Mouse (Mus musculus) right cerebral cortex, postnatal 36 days (tissue): Measurements from ENCODE around the gene Fblim1.
A peak's percentile ranks its signal among the peaks of the same experiment; 100 is the strongest.

Experiments
- DNase-seq, 2 experiments: peaks; one replicate each; pipeline ENCODE4 v3.0.0; 2022; ENCODE audit warnings: low spot score in 2 of 2, mixed read lengths in 1 of 2

Fblim1 gene

DNA sequence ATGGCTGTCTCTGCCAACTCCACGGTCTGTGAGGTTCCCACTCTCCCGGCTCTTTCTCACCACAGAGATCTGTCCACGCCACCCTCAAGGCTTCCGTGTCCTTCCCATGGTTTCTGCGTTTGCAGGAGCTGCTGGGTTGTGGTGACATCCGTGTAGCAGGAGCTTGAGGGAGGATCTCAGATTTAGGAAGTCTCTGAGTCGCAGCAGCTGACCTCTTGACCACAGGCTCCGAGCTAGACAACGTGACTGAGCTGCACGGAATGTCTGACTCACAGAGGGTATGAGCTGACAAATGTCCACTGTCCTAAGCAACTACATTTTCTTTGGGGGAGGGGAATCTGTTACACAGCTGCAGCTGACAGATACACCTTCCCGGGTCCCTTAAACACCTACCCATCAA is at the start of gene Fblim1:
TSS of gene Fblim1 (minus strand) at position 236 of the 400 bp plus-strand sequence.
- no peak for DNase-seq

DNA sequence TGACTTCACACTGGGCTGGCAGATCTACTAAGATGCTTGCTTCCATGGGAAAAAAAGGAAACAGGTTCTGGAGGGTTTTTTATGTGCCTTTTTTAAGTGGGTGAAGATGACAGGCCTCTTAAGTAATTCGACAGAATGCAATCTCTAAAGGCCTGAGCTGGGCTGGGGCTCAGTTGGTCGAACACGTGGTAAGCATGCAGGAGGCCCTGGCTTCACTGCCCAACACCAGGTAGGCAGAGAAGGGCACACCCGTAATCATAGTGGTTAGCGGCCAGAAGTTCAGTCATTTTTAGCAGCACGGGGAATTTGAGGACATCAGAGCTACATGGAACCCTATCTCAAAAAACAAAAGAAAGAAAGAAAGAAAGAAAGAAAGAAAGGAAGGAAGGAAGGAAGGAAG is 48.6 kb upstream of the Fblim1 start:
- no peak for DNase-seq

DNA sequence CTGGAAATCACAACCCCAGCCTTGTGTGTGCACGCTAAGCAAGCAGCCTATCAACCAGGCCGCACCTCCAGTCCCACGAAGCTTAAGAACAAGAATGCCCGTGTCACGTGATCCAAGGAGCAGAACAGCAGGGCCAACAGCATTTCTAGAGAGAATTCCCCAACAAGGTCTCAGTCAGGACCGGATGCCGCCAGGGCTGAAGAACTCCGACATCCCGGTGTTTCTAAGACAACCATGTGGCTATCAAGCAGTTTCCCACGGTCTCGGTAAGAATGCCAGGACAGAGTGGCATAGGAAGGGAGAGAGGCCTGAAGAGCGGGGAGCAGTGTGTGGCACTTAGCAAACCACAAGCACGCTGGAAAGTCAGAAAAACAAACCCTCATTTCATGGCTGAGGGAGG is 47.9 kb upstream of the Fblim1 start:
- DNase-seq, result no peak

DNA sequence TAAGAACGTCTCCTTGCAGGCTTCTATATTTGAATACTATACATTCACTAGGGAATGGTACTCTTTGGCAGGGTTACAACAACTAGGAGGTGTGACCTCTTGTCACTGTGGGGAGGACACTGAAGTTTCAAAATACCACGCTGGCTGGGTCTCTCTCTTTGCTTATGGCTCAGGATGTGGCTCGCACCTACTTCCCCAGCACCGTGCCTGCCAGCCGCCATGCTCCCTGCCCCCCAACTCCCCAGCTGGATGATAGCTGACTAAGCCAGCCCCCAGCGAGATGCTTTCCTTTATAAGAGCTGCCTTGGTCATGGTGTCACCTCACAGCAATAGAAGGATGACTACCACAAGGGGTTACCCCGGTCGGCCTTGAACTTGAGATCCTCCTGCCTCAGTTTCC is 47.1 kb upstream of the Fblim1 start:
- no peak for DNase-seq

DNA sequence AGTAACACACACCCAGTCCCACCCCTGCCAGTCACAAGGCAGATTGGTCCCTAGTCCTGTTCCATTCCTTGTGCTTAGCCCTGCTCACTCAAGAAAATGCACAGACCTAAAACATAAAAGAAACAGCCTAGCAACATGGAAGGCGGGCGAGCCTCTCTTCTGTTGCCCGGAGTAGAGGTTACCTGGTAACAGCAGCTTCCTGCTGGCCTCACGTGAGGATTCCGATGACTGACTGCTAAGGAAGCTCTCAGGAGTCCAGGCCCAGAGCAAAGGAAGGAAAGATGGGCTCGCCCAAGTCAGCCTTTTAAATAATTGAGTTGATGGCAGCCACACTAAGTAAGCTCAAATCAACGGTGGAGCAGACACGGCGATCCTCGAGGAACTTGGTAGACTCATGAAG is 46.0 kb upstream of the Fblim1 start:
- no peak for DNase-seq

DNA sequence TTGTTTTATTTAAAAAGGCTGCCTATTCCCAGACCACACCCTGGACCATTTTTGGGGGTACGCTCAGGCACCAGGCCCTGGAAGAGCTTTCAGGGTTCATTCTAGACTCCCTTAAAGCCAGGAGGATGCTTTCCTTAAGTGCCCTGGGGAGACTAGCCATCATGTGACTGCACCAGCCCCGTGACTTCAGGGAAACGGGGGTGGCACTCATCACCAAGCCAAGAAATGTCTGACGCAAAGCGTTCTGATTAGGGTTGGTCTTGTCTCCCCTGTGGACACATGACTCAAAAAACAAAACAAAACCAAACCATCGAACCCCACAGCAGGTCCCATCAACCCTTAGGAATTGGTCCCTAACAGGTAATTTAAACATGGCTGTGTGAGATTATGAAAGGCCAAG is 45.4 kb upstream of the Fblim1 start:
- no peak for DNase-seq

DNA sequence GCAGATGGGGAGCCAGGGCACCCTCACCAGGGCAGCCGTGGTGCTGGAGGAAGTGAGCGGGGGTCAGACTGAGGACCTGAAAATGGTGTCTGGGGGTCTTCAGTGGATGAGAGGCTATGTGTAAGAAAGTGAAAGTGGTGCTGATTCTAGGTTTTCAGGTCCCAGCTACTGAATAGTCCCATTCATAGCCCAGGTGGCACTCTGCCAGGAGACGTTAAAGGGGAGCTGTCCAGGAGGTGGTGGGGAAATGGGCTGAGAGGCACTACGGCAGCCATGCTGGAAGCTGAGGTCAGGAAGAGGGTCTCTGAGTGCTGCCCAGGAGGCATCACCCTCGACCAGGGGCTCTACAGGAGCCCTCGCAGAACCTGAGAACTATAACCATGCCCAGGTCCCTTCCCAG is 43.3 kb upstream of the Fblim1 start:
- DNase-seq, result no peak

DNA sequence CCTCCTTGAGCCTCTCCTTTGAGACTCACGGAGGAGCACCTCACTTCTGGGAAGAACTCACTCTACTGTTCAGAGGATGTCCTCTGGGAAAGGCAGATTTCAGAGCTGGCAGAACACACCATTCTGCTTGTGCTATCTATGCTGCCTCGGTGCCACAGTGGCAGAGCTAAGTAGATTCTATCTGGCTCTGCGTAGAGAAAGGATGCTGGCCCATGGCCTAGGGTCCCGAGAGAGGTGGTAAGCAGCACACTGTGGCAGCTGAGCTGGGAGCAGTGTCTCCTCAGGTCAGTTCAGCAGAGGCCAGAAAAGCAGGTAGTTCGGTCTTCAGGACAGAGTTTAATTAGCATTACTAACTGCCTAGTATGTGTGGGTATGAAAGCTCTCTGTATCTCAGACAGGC is 42.4 kb upstream of the Fblim1 start:
- DNase-seq, result no peak

DNA sequence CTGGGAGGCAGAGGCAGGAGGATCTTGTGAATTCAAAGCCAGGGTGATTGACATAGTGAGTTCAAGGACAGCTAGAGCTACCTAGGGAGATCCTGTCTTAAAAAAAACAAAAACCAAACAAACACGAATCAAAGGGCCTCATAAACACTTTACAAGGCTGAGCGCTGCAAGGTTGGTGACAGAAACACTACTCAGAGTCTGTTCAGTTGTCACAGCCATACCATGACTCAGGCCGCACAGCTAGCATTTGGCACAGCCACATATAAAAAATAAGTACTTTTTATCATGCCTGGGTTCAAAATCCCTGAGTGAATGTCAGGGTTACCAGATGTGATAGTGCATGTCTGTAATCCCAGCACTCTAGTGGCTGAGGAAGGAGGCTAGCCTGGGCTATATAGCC is 41.3 kb upstream of the Fblim1 start:
- DNase-seq, result no peak

DNA sequence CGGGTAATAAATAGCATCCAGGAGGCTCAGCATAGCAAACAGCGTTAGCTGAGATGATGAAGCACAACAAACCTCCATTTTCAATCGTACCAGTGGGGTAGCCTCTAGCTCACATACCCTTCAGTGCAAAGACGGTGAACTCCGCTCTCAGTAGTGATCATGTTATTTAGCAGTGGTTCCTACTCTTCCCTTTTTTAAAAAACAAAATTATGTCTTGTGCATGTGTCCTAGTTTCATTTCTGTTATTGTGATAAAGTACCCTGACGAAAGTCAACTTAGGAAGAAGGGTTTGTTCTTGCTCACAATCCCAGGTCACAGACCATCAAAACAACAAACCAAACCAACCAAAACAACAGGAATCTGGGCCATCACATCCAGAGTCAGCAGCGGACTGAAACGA is 40.1 kb upstream of the Fblim1 start:
- DNase-seq, result no peak

DNA sequence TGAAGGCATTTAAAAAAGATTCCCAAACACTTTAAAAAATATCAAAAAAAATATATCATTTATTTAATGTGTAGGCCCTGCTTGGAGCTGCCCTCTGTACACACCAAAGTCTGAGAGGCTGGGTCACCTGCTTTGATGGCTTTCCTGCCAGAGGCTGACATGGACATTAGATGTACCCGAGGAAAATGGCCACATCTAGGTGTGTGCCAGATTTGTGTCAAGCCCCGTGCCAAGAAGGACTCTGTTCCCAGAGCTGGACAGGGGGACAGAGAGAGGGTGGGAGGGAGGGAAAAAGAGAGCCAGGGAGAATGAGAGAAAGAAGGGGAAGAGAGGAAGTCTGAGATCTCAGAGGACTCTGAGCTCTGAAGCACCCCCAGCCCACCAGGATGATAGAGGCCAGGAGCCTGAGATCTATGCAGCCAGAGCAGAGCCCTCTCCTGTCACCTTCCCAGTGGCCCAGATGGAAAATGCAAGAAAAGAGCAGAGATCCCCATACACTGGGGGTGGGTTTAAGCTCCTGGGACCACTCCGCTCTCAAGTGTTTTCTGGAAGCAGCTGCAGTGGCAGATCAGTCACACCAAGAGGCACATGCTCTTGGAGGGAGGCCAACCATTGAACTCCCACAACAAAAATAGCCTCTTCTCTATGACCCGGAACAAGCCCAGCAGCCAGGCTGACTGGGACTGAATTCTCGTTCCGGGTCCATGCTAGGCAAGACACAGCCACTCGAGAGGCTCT is 37.4 kb upstream of the Fblim1 start:
- DNase-seq, result peak in 1 of 2 experiments; percentile 45

DNA sequence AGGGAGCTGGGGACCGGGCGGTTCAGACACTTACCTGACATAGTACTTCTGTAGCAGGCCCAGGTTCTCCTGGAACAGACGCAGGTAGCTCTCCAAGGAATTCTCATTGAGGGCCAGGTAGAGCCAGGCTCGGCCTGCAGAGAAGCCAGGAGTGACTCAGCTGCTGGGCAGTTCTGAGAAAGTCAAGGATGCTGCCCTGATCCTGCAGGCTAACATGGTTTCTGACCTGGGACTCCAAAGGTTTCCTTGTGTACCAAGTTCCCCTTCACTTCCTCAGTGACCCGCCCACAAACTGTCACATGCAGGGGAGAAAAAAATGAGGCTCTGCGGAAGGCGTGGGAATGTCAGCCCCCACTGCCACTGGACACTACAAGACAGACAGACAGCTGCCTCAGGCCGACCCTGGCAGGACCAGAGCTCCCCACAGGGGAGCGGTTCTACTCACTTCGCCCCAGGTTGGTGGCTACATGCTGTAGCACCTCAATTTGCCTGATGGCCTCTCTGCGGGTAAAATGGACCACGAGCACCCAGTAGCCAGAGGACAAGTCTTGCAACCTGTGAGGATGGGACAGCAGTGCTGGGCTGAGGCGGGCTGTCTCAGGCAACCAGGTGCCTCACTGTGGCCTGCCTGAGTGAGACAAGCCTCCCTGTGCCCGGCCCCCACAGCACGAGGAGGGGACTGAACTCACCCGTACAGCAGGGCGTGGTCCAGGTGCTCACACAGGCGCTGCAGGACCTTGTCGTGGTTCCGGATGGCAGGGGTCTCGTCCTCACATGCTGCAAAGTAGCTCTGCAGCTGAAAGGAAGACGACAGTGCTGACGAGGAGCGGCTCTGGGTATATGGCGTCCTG is 36.3 kb upstream of the Fblim1 start:
- DNase-seq, result no peak

DNA sequence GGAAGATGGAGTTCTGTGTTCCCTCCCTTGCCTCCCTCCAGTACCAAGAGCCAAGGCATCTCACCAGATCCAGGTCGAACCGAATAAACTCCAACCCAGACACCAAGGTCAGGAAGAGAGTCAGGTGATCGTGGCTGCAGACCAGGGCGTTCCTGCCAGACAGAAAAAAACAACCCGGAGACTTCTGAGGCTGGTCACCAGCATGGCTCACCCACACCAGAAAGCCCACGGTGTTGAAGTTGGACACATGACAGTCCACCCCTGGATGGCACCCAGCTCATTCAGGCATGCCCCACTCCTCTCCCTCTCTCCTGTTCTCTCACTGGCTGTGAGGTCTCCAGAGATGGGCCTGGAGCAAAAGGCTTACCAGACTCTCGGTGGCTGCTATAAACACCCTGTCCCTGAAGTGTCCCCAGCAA is 35.5 kb upstream of the Fblim1 start:
- DNase-seq, result no peak

DNA sequence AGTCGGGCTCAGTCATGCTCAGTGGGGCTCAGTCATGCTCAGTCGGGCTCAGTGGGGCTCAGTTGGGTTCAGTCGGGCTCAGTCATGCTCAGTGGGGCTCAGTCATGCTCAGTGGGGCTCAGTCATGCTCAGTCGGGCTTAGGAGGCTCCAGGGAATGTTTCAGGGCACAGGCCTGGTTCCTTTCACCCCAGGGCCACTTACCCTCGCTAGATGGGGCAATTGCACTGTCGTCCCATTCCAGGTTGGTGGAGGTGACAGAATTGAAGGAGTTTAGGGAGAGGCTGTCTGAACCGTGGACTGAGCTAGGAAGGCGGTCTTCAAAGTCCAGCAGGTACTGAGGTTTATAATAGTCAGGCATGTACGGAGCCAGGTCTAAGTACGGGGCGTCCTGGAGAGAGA is 33.6 kb upstream of the Fblim1 start:
- DNase-seq, result no peak

DNA sequence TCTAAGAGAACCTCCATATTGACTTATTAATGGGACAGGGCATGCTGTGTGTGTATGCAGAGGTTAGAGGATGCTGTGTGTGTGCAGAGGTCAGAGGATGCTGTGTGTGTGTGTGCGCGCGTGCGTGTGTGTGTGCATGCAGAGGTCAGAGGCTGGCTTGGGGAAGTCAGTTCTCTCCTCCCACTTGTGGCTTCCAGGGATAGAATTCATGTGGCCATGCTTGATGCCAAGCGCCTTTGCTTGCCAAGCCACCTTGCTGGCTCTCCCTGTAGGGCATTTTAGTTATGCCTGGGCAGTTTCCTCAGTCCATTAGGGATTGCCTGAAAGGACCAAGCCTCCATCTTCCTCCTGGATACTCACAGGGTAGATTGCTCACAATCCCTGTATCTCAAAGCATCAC is 30.8 kb upstream of the Fblim1 start:
- no peak for DNase-seq

DNA sequence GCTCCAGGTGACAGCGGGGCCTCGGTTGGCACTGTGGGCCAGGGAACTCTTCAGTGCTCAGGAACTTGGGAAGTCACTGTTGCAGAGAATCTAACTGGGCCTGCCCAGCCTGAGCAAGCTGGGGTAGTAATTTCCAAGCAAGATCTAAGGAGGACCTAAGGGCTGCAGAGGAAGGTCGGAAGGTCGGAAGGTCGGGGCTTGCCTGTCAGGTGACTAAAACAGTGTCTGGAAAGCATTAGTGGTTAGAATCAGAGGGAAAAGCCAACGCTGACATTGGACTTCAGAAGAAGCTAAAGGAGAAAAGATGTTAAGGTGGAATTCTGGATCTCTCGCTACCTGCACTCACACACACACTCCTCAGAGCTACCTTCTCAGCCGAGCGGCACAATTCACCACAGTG is 30.1 kb upstream of the Fblim1 start:
- DNase-seq, result no peak

DNA sequence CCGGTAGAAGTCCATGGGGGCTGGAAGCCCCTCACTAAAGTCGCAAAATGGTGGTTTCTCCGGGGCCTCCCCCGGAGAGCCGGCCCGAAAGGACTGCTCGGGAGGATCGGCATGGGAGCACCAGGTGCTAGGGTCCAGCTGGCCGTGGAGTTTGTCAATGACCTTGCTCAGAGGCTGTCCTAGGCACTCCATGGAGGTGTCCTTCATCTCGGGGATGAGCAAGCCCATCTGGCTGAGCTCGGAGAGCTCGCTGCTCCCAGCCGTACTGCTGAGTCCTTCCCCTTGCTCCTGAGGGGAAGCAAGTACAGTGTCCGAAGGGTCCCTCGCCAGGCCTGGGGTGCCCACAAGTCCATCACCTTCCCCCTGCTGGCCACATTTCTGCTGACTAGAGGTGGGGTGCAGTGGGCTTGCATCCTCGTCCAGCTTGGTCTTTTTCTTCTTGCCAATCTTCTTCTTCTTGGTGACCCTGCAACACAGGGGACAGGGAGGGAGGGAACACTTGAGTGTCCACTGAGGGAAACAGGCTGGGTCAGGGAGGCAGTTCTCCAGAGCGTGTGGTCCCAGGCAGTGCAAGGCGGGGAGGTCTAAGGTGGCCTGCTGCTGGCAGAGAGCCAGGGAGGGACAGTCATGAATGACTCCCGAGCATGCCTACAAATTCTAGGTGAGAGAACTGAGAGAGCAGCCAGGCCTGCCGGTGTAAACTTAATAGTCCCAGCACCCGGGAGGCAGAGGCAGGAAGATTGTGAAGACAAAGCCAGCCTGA is 26.4 kb upstream of the Fblim1 start:
- DNase-seq, result no peak

DNA sequence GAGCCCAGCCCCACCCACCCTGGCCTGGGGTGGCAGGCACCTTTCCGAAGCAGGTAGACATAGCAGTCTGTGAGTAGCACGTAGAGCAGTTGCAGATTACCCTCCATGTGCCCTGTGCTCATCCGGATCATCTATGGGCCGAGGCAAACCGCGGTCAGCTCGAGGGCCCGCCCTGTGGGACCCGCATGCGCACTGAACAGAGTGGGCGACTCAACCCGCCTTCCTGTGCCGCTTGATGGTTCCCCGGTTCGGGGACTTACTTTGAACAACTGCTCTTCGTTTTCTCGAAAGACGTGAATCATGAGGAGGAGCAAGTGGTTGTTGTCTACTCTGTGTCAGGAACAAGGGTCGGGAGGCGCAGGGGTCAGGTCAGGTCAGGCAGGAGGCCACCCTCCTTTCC is 25.4 kb upstream of the Fblim1 start:
- DNase-seq, result no peak

DNA sequence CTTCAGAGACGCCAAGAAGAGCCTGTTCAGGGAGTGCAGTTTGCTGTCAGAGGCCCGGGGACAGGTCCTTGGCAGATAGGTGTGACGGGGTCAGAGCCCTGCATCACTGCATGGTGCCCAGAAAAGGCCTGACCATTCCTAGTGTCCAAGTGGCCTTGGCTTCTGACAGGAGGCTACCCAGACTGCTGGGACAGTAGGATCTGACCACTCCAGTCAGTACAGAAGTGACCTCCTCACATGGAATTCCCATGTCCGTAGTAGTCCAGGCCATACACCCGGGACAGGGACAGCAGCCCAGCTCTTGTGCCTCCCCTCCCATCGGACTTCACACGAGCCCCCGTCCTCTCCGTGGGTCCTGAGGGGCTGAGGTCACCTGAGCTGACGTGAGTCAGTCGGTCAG is 24.1 kb upstream of the Fblim1 start:
- no peak for DNase-seq

DNA sequence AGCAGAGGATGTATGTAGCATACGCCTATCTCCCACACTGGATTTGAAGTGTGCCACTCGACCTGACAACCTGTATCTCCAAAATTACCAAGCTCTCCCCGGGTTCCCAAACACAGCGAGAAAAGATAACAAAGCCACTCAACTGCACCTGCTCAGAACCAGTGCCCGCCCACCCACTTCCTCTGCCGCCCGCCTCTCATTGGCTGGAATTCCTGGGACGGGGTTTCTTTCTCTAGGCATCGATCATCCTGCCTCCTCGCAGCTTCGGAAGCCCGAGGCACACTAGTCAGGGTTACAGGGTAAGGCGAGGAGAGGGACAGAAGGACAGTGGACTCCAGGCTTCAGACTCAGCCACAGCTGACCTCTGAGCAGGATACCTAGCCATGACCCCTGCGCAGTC is 22.8 kb upstream of the Fblim1 start:
- no peak for DNase-seq

DNA sequence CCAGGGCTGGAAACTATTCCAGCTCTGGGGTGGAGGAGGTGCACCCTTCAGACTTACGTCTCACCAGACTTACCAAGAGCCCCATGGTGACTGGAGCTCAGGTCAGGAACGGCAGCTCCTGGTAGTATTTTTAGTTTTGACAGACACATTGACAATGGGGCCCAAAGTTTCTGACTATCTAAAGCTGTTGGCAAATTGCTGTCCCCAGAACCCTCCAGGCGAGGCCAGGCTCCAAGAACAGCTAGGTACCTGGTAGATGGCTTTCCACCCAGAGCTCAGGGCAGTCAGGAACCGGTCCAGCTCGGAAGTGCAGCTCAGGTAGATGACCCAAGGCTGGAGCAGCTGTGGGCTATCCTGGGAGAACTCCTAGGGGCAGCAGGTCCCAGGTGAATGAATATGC is 21.6 kb upstream of the Fblim1 start:
- DNase-seq, result no peak

DNA sequence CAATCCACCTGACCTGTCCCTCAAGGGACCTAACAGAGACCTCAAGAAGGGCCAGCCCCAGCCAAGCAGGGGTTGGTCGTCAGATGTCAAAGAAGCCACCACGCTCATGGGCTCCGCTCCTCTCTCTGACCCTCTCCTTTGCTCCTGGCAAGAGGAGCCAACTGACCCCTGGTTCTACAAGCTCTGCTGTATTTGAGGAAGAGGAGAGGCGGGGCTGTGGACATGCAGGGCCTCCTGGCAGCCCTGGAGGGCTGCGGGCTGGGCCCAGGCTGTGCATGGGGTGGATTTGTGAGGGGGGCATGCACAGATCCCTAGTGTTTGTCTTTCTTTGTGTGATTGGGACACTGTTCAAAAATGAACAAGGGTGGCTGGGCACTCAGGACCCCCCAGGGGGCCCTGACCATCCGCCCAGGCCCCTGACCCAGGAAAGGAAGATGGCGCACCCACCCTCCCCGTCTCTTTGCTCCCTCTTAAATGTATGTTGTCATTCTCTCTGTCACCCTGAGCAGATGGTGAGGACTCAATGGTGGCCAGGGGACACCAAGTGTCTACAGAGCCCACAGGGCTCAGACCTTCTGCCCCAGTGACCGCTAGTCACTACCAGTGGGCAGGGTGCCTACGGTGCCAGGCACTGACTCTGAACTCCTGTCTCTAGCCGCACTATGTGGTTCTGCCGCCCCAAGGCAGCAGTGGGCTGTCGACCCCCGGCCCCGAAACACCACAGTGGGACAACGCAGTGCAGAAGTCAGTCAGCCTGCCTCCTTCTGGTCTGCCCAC is 20.1 kb upstream of the Fblim1 start:
- DNase-seq, result no peak
